Mouse (Mus musculus) midbrain, embryonic 10.5 days (tissue): ENCODE results near the gene Entpd1. TPM values are rescaled to one million over a fixed set of nuclear protein-coding genes. Genes with fewer than 3 reads are reported as not detected.

Experiments used
- DNase-seq: peaks from one replicate; pipeline ENCODE4 v3.0.0-alpha.2; 2017; ENCODE audit warnings: low spot score
- H3K27ac ChIP-seq: fragments of 300-500 bp; sonication (generic); replicated peaks from 2 replicates; pipeline ENCODE4 v1.5.1; 2016; ENCODE audit warnings: mild to moderate bottlenecking
- H3K27me3 ChIP-seq: fragments of 300-500 bp; sonication (generic); 2 replicates; pipeline ENCODE4 v1.6.1; 2016; ENCODE audit warnings: low read depth, mild to moderate bottlenecking; ENCODE audit not compliant: poor library complexity, severe bottlenecking
- H3K36me3 ChIP-seq: fragments of 300-500 bp; sonication (generic); 2 replicates; pipeline ENCODE4 v1.6.1; 2016; ENCODE audit warnings: mild to moderate bottlenecking, moderate library complexity
- H3K4me1 ChIP-seq: fragments of 300-500 bp; sonication (generic); 2 replicates; pipeline ENCODE4 v1.6.1; 2016
- H3K4me3 ChIP-seq: fragments of 300-500 bp; sonication (generic); 2 replicates; pipeline ENCODE4 v1.5.1; 2016; ENCODE audit warnings: mild to moderate bottlenecking, moderate library complexity
- H3K9me3 ChIP-seq: fragments of 300-500 bp; sonication (generic); replicated peaks from 2 replicates; pipeline ENCODE4 v1.6.1; 2016; ENCODE audit warnings: mild to moderate bottlenecking
- WGBS: fragments of 180-500 bp; shearing (Covaris S2); methylation state at CpG from one replicate; pipeline ENCODE4 v1.1.7; 2016; 5-methylcytosine and 5-hydroxymethylcytosine counted together
- polyA plus RNA-seq: library from polyadenylated mRNA; unstranded; fragments of >200 nt; fragmentation: Nextera tagmentation; extraction: Ambion mirVana; gene quantifications from 2 replicates; pipeline ENCODE4 v1.2.1, GENCODE M21; 2016

Gene Entpd1
- polyA plus RNA-seq, 1 experiment from 2014 or later: 4.0 TPM

GRCm38 (mm10) chr19:40658935-40659334, 46.8 kb downstream of the Entpd1 start:
- Histone ChIP-seq H3K36me3 (no peaks in the 10 kb centered on the region), H3K27ac (no peak overlapping the region), H3K4me1 (peaks cover 22% of the 10 kb centered on the region), H3K27me3 (peaks cover 16% of the 10 kb centered on the region), H3K4me3 (no peak overlapping the region), H3K9me3 (no peaks in the 10 kb centered on the region)
- 53% methylated on average over 5 of the region's 5 CpGs for whole genome bisulfite sequencing
- no peak for DNase-seq

- H3K27ac ChIP-seq: peak overlapping the region; percentile 81
- H3K4me1 ChIP-seq: peaks cover 22% of the 10 kb centered on the region
- WGBS: 1% methylated on average over 16 of the region's 16 CpGs
- peak overlapping the region; percentile 52 for H3K4me3 ChIP-seq
- H3K27me3 ChIP-seq: peaks cover 16% of the 10 kb centered on the region
- no peaks in the 10 kb centered on the region for H3K9me3 ChIP-seq
- peak; percentile 48 for DNase-seq
- no peaks in the 10 kb centered on the region for H3K36me3 ChIP-seq
Observed at GRCm38 (mm10) chr19:40659651-40660478, 47.7 kb downstream of the Entpd1 start.

- Histone ChIP-seq H3K4me3 (peak overlapping the region; percentile 52), H3K27ac (peak overlapping the region; percentile 81)
- DNase-seq: no peak
Observed at GRCm38 (mm10) chr19:40660510-40660909, 48.3 kb downstream of the Entpd1 start.

GRCm38 (mm10) chr19:40661108-40661507, 48.9 kb downstream of the Entpd1 start:
- Histone ChIP-seq H3K9me3 (no peaks in the 10 kb centered on the region), H3K27me3 (peaks cover 16% of the 10 kb centered on the region), H3K36me3 (no peaks in the 10 kb centered on the region), H3K27ac (no peak overlapping the region), H3K4me3 (0 out of 2 replicates have a peak overlapping the region, but pooled peaks have one; percentile 52), H3K4me1 (peaks cover 22% of the 10 kb centered on the region)
- WGBS: 93% methylated on average over 2 of the region's 2 CpGs
- no peak for DNase-seq

More at GRCm38 (mm10) chr19:40660510-40660909, 48.3 kb downstream of the Entpd1 start:
- WGBS: 13% methylated on average over 9 of the region's 9 CpGs
- Histone ChIP-seq H3K27me3 (peaks cover 16% of the 10 kb centered on the region), H3K4me1 (peaks cover 22% of the 10 kb centered on the region), H3K9me3 (no peaks in the 10 kb centered on the region), H3K36me3 (no peaks in the 10 kb centered on the region)

- H3K4me3 ChIP-seq: no peak overlapping the region
- H3K27ac ChIP-seq: no peak overlapping the region
- no peak for DNase-seq
- WGBS: 91% methylated on average over 6 of the region's 6 CpGs
- peaks cover 16% of the 10 kb centered on the region for H3K27me3 ChIP-seq
- H3K9me3 ChIP-seq: no peaks in the 10 kb centered on the region
- peaks cover 22% of the 10 kb centered on the region for H3K4me1 ChIP-seq
- no peaks in the 10 kb centered on the region for H3K36me3 ChIP-seq
Observed at GRCm38 (mm10) chr19:40661874-40662273, 49.7 kb downstream of the Entpd1 start.

- H3K27ac ChIP-seq: no peak overlapping the region
- H3K36me3 ChIP-seq: no peaks in the 10 kb centered on the region
- H3K4me3 ChIP-seq: no peak overlapping the region
- DNase-seq: no peak
- WGBS: 89% methylated on average over 2 of the region's 2 CpGs
- H3K4me1 ChIP-seq: peaks cover 22% of the 10 kb centered on the region
- peaks cover 16% of the 10 kb centered on the region for H3K27me3 ChIP-seq
- no peaks in the 10 kb centered on the region for H3K9me3 ChIP-seq
Observed at GRCm38 (mm10) chr19:40662727-40663126, 50.6 kb downstream of the Entpd1 start.

GRCm38 (mm10) chr19:40665778-40666177, 53.6 kb downstream of the Entpd1 start:
- Histone ChIP-seq H3K36me3 (no peaks in the 10 kb centered on the region), H3K9me3 (no peaks in the 10 kb centered on the region), H3K4me3 (no peak overlapping the region), H3K27me3 (peaks cover 7% of the 10 kb centered on the region), H3K4me1 (peaks cover 1% of the 10 kb centered on the region), H3K27ac (no peak overlapping the region)
- DNase-seq: no peak
- WGBS: 91% methylated on average over 7 of the region's 7 CpGs

- H3K27ac ChIP-seq: no peak overlapping the region
Observed at GRCm38 (mm10) chr19:40667111-40667510, 54.9 kb downstream of the Entpd1 start.

GRCm38 (mm10) chr19:40675329-40675728, 63.2 kb downstream of the Entpd1 start:
- Histone ChIP-seq H3K27ac (no peak overlapping the region), H3K4me3 (no peak overlapping the region), H3K36me3 (no peaks in the 10 kb centered on the region), H3K4me1 (peaks cover 4% of the 10 kb centered on the region; the same call in 1 of the 2 replicates), H3K9me3 (no peaks in the 10 kb centered on the region), H3K27me3 (no peaks in the 10 kb centered on the region)
- DNase-seq: no peak
- 87% methylated on average over 5 of the region's 5 CpGs for WGBS

More at GRCm38 (mm10) chr19:40667111-40667510, 54.9 kb downstream of the Entpd1 start:
- DNase-seq: no peak
- no peaks in the 10 kb centered on the region for H3K36me3 ChIP-seq
- 91% methylated on average over 6 of the region's 6 CpGs for WGBS
- H3K4me1 ChIP-seq: no peaks in the 10 kb centered on the region
- H3K9me3 ChIP-seq: no peaks in the 10 kb centered on the region
- no peak overlapping the region for H3K4me3 ChIP-seq
- H3K27me3 ChIP-seq: no peaks in the 10 kb centered on the region

GRCm38 (mm10) chr19:40678087-40678486, 65.9 kb downstream of the Entpd1 start:
- Histone ChIP-seq H3K9me3 (no peaks in the 10 kb centered on the region), H3K4me3 (no peak overlapping the region), H3K27me3 (no peaks in the 10 kb centered on the region), H3K36me3 (no peaks in the 10 kb centered on the region), H3K27ac (no peak overlapping the region), H3K4me1 (peaks cover 4% of the 10 kb centered on the region; the same call in 1 of the 2 replicates)
- WGBS: 88% methylated on average over 6 of the region's 6 CpGs
- no peak for DNase-seq

GRCm38 (mm10) chr19:40678532-40679307, 66.6 kb downstream of the Entpd1 start:
- Histone ChIP-seq H3K9me3 (no peaks in the 10 kb centered on the region), H3K36me3 (no peaks in the 10 kb centered on the region), H3K4me1 (peaks cover 4% of the 10 kb centered on the region; the same call in 1 of the 2 replicates), H3K27ac (no peak overlapping the region), H3K4me3 (no peak overlapping the region), H3K27me3 (no peaks in the 10 kb centered on the region)
- no peak for DNase-seq
- 68% methylated on average over 17 of the region's 17 CpGs for WGBS

- DNase-seq: no peak
- Histone ChIP-seq H3K9me3 (no peaks in the 10 kb centered on the region), H3K27ac (no peak overlapping the region), H3K36me3 (no peaks in the 10 kb centered on the region), H3K27me3 (no peaks in the 10 kb centered on the region), H3K4me1 (peaks cover 4% of the 10 kb centered on the region; the same call in 1 of the 2 replicates), H3K4me3 (no peak overlapping the region)
- 94% methylated on average over 3 of the region's 3 CpGs for WGBS
Observed at GRCm38 (mm10) chr19:40679632-40680031, 67.5 kb downstream of the Entpd1 start.

GRCm38 (mm10) chr19:40684124-40684523, 72.0 kb downstream of the Entpd1 start:
- no peak overlapping the region for H3K27ac ChIP-seq
- 92% methylated on average over 1 of the region's 1 CpGs for WGBS
- no peaks in the 10 kb centered on the region for H3K4me1 ChIP-seq
- H3K4me3 ChIP-seq: no peak overlapping the region
- no peaks in the 10 kb centered on the region for H3K9me3 ChIP-seq
- DNase-seq: no peak
- H3K36me3 ChIP-seq: no peaks in the 10 kb centered on the region
- H3K27me3 ChIP-seq: no peaks in the 10 kb centered on the region
